Mouse (Mus musculus): ENCODE results near the gene Plcb4. TPM values are rescaled to one million over a fixed set of nuclear protein-coding genes. Genes with fewer than 3 reads are reported as not detected.
"Not testable (repeated sequence)": the region's sequence is repeated elsewhere in the genome, so short reads cannot be mapped to it uniquely, and the experiment has no call there.

Plcb4 gene
- polyA plus RNA-seq, 1 experiment, result 3.7 TPM

GRCm38 (mm10) chr2:135732651-135733050, 73.8 kb downstream of the Plcb4 start:
- Histone ChIP-seq H3K27me3 (ENCODE audit: control insufficient read depth, insufficient read depth, low read length) (no peaks in the 10 kb centered on the region), H3K4me3 (ENCODE audit: control insufficient read depth, insufficient read depth, low read length) (no peak overlapping the region), H3K36me3 (ENCODE audit: control insufficient read depth, insufficient read depth, low read length) (no peaks in the 10 kb centered on the region), H3K27ac (ENCODE audit: control insufficient read depth, insufficient read depth, low read length) (no peak overlapping the region), H3K4me1 (replicated peaks; ENCODE audit: control insufficient read depth, insufficient read depth, low read length) (no peaks in the 10 kb centered on the region)
- no peak for DNase-seq
- 64% methylated on average over 4 of the region's 4 CpGs for WGBS
- TF ChIP-seq CTCF (IDR thresholded peaks at IDR 0.05; ENCODE audit: borderline replicate concordance, control insufficient read depth, extremely low read depth, insufficient read depth, low read length, poor library complexity) (no peak), POLR2A (IDR thresholded peaks at IDR 0.05; ENCODE audit: control insufficient read depth, extremely low read depth, insufficient read depth, low read length, poor library complexity) (no peak)

- H3K4me1 ChIP-seq (replicated peaks; ENCODE audit: control insufficient read depth, insufficient read depth, low read length), result no peaks in the 10 kb centered on the region
- H3K4me3 ChIP-seq (ENCODE audit: control insufficient read depth, insufficient read depth, low read length), result no peak overlapping the region
- TF ChIP-seq CTCF (IDR thresholded peaks at IDR 0.05; ENCODE audit: borderline replicate concordance, control insufficient read depth, extremely low read depth, insufficient read depth, low read length, poor library complexity) (no peak), POLR2A (IDR thresholded peaks at IDR 0.05; ENCODE audit: control insufficient read depth, extremely low read depth, insufficient read depth, low read length, poor library complexity) (no peak)
- H3K27ac ChIP-seq (ENCODE audit: control insufficient read depth, insufficient read depth, low read length), result no peak overlapping the region
- WGBS, result 82% methylated on average over 10 of the region's 10 CpGs
- no peaks in the 10 kb centered on the region for H3K36me3 ChIP-seq (ENCODE audit: control insufficient read depth, insufficient read depth, low read length)
- DNase-seq, result no peak
- H3K27me3 ChIP-seq (ENCODE audit: control insufficient read depth, insufficient read depth, low read length), result no peaks in the 10 kb centered on the region
These were observed 75.2 kb downstream of the Plcb4 start for GRCm38 (mm10) chr2:135733926-135734510.

GRCm38 (mm10) chr2:135737506-135737905, 78.7 kb downstream of the Plcb4 start:
- no peak for DNase-seq
- WGBS, result 38% methylated on average over 9 of the region's 9 CpGs
- Histone ChIP-seq H3K4me3 (ENCODE audit: control insufficient read depth, insufficient read depth, low read length) (no peak overlapping the region), H3K27ac (ENCODE audit: control insufficient read depth, insufficient read depth, low read length) (no peak overlapping the region), H3K36me3 (ENCODE audit: control insufficient read depth, insufficient read depth, low read length) (no peaks in the 10 kb centered on the region), H3K27me3 (ENCODE audit: control insufficient read depth, insufficient read depth, low read length) (no peaks in the 10 kb centered on the region), H3K4me1 (replicated peaks; ENCODE audit: control insufficient read depth, insufficient read depth, low read length) (no peaks in the 10 kb centered on the region)
- TF ChIP-seq POLR2A (IDR thresholded peaks at IDR 0.05; ENCODE audit: control insufficient read depth, extremely low read depth, insufficient read depth, low read length, poor library complexity) (no peak), CTCF (IDR thresholded peaks at IDR 0.05; ENCODE audit: borderline replicate concordance, control insufficient read depth, extremely low read depth, insufficient read depth, low read length, poor library complexity) (no peak)

GRCm38 (mm10) chr2:135738022-135738780, 79.4 kb downstream of the Plcb4 start:
- not testable (repeated sequence) for DNase-seq; H3K4me1 ChIP-seq (replicated peaks; ENCODE audit: control insufficient read depth, insufficient read depth, low read length); H3K27me3 ChIP-seq (ENCODE audit: control insufficient read depth, insufficient read depth, low read length); H3K4me3 ChIP-seq (ENCODE audit: control insufficient read depth, insufficient read depth, low read length); H3K36me3 ChIP-seq (ENCODE audit: control insufficient read depth, insufficient read depth, low read length); H3K27ac ChIP-seq (ENCODE audit: control insufficient read depth, insufficient read depth, low read length)
- WGBS, result 74% methylated on average over 7 of the region's 7 CpGs

GRCm38 (mm10) chr2:135738950-135739349, 80.1 kb downstream of the Plcb4 start:
- 12% methylated on average over 1 of the region's 1 CpGs for WGBS
- TF ChIP-seq POLR2A (IDR thresholded peaks at IDR 0.05; ENCODE audit: control insufficient read depth, extremely low read depth, insufficient read depth, low read length, poor library complexity) (no peak), CTCF (IDR thresholded peaks at IDR 0.05; ENCODE audit: borderline replicate concordance, control insufficient read depth, extremely low read depth, insufficient read depth, low read length, poor library complexity) (no peak)
- no peaks in the 10 kb centered on the region for H3K4me1 ChIP-seq (replicated peaks; ENCODE audit: control insufficient read depth, insufficient read depth, low read length)

GRCm38 (mm10) chr2:135742954-135743700, 84.3 kb downstream of the Plcb4 start:
- H3K4me1 ChIP-seq (replicated peaks; ENCODE audit: control insufficient read depth, insufficient read depth, low read length), result no peaks in the 10 kb centered on the region
- no peaks in the 10 kb centered on the region for H3K36me3 ChIP-seq (ENCODE audit: control insufficient read depth, insufficient read depth, low read length)
- TF ChIP-seq POLR2A (IDR thresholded peaks at IDR 0.05; ENCODE audit: control insufficient read depth, extremely low read depth, insufficient read depth, low read length, poor library complexity) (no peak), CTCF (IDR thresholded peaks at IDR 0.05; ENCODE audit: borderline replicate concordance, control insufficient read depth, extremely low read depth, insufficient read depth, low read length, poor library complexity) (no peak)
- no peak overlapping the region for H3K27ac ChIP-seq (ENCODE audit: control insufficient read depth, insufficient read depth, low read length)
- H3K27me3 ChIP-seq (ENCODE audit: control insufficient read depth, insufficient read depth, low read length), result no peaks in the 10 kb centered on the region
- DNase-seq, result no peak
- H3K4me3 ChIP-seq (ENCODE audit: control insufficient read depth, insufficient read depth, low read length), result no peak overlapping the region
- 91% methylated on average over 10 of the region's 10 CpGs for WGBS

More at GRCm38 (mm10) chr2:135738950-135739349, 80.1 kb downstream of the Plcb4 start:
- no peak overlapping the region for H3K4me3 ChIP-seq (ENCODE audit: control insufficient read depth, insufficient read depth, low read length)
- DNase-seq, result no peak
- no peaks in the 10 kb centered on the region for H3K36me3 ChIP-seq (ENCODE audit: control insufficient read depth, insufficient read depth, low read length)
- H3K27me3 ChIP-seq (ENCODE audit: control insufficient read depth, insufficient read depth, low read length), result no peaks in the 10 kb centered on the region
- no peak overlapping the region for H3K27ac ChIP-seq (ENCODE audit: control insufficient read depth, insufficient read depth, low read length)

Measured in thymus, adult 2 months (tissue).